Mouse (Mus musculus): ENCODE data around the gene Mei4. TPM values are rescaled to one million over a fixed set of nuclear protein-coding genes. Genes with fewer than 3 reads are reported as not detected.

Gene Mei4
- polyA plus RNA-seq, 1 experiment from 2014 or later: 0.29 TPM

- H3K4me3 ChIP-seq (ENCODE audit: low read depth, low read length): no peak overlapping the region
- H3K9me3 ChIP-seq (ENCODE audit: low read length): no peaks in the 10 kb centered on the region
- no peak overlapping the region for H3K9ac ChIP-seq (replicated peaks)
- H3K4me1 ChIP-seq (ENCODE audit: insufficient read depth): no peaks in the 10 kb centered on the region
- no peaks in the 10 kb centered on the region for H3K27me3 ChIP-seq (ENCODE audit: insufficient read depth, low read length)
- ATAC-seq (no peak), DNase-seq (no peak)
- no peak overlapping the region for H3K27ac ChIP-seq (ENCODE audit: low read depth)
- TF ChIP-seq CTCF (IDR thresholded peaks at IDR 0.05; ENCODE audit: low read depth): no peak
- TF ChIP-seq EP300 (IDR thresholded peaks at IDR 0.05; ENCODE audit: low read depth): no peak
- no peak overlapping the region for H3K4me2 ChIP-seq (ENCODE audit: low read depth, low read length)
- H3K36me3 ChIP-seq (replicated peaks; ENCODE audit: insufficient read depth, low read length): no peaks in the 10 kb centered on the region
- 83% methylated on average over 1 of the region's 1 CpGs for WGBS (ENCODE audit: insufficient replicate concordance)
These were observed 103.3 kb downstream of the Mei4 start for GRCm38 (mm10) chr9:81966765-81967164.

- DNase-seq: no peak
- H3K9me3 ChIP-seq (ENCODE audit: low read length): no peaks in the 10 kb centered on the region
- TF ChIP-seq EP300 (IDR thresholded peaks at IDR 0.05; ENCODE audit: low read depth) (no peak), CTCF (IDR thresholded peaks at IDR 0.05; ENCODE audit: low read depth) (0 out of 2 replicates have a peak, but pooled peaks have one; percentile 3)
These were observed 105.5 kb downstream of the Mei4 start for GRCm38 (mm10) chr9:81968935-81969334.

GRCm38 (mm10) chr9:81982461-81982860, 119.0 kb downstream of the Mei4 start:
- no peaks in the 10 kb centered on the region for H3K4me1 ChIP-seq (ENCODE audit: insufficient read depth)
- TF ChIP-seq EP300 (IDR thresholded peaks at IDR 0.05; ENCODE audit: low read depth) (no peak), CTCF (IDR thresholded peaks at IDR 0.05; ENCODE audit: low read depth) (no peak)
- no peak overlapping the region for H3K4me2 ChIP-seq (ENCODE audit: low read depth, low read length)
- H3K9ac ChIP-seq (replicated peaks): no peak overlapping the region
- H3K9me3 ChIP-seq (ENCODE audit: low read length): no peaks in the 10 kb centered on the region
- ATAC-seq (no peak), DNase-seq (no peak)
- H3K27ac ChIP-seq (ENCODE audit: low read depth): no peak overlapping the region
- no peak overlapping the region for H3K4me3 ChIP-seq (ENCODE audit: low read depth, low read length)
- no peaks in the 10 kb centered on the region for H3K27me3 ChIP-seq (ENCODE audit: insufficient read depth, low read length)
- 72% methylated on average over 3 of the region's 3 CpGs for WGBS (ENCODE audit: insufficient replicate concordance)
- H3K36me3 ChIP-seq (replicated peaks; ENCODE audit: insufficient read depth, low read length): no peaks in the 10 kb centered on the region

More at GRCm38 (mm10) chr9:81968935-81969334, 105.5 kb downstream of the Mei4 start:
- Histone ChIP-seq H3K27me3 (ENCODE audit: insufficient read depth, low read length) (no peaks in the 10 kb centered on the region), H3K27ac (ENCODE audit: low read depth) (no peak overlapping the region), H3K36me3 (replicated peaks; ENCODE audit: insufficient read depth, low read length) (no peaks in the 10 kb centered on the region), H3K9ac (replicated peaks) (no peak overlapping the region), H3K4me1 (ENCODE audit: insufficient read depth) (no peaks in the 10 kb centered on the region), H3K4me2 (ENCODE audit: low read depth, low read length) (no peak overlapping the region), H3K4me3 (ENCODE audit: low read depth, low read length) (no peak overlapping the region)
- WGBS (ENCODE audit: insufficient replicate concordance): 52% methylated on average over 2 of the region's 2 CpGs
- ATAC-seq: no peak

DNA sequence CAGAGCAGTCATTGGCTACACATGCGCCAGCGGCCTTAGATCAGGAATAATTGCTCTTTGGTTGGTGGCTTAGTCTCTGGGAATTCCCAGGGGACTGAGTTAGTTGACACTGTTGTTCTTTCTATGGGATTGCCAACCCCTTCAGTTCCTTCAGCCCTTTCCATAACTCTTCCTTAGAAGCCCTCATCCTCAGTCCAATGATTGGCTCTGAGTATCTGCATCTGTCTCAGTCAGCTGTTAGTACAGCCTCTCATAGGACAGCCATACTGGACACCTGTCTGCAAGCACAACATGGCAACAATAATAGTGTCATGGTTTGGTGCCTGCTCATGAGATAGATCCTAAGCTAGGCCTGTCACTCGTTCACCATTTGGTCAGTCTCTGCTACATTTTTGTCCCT, 149.5 kb downstream of the Mei4 start:
- ATAC-seq: no peak
- Histone ChIP-seq H3K4me3 (ENCODE audit: low read depth, low read length) (no peak overlapping the region), H3K4me2 (ENCODE audit: low read depth, low read length) (no peak overlapping the region), H3K9me3 (ENCODE audit: low read length) (no peaks in the 10 kb centered on the region), H3K27ac (ENCODE audit: low read depth) (no peak overlapping the region), H3K4me1 (ENCODE audit: insufficient read depth) (no peaks in the 10 kb centered on the region), H3K36me3 (replicated peaks; ENCODE audit: insufficient read depth, low read length) (no peaks in the 10 kb centered on the region), H3K9ac (replicated peaks) (no peak overlapping the region), H3K27me3 (ENCODE audit: insufficient read depth, low read length) (no peaks in the 10 kb centered on the region)
- TF ChIP-seq CTCF (IDR thresholded peaks at IDR 0.05; ENCODE audit: low read depth) (no peak), EP300 (IDR thresholded peaks at IDR 0.05; ENCODE audit: low read depth) (no peak)
- 71% methylated on average over 3 of the region's 3 CpGs for WGBS (ENCODE audit: insufficient replicate concordance)
- DNase-seq: no peak

GRCm38 (mm10) chr9:82042515-82043056, 179.1 kb downstream of the Mei4 start:
- no peak overlapping the region for H3K9ac ChIP-seq (replicated peaks)
- 94% methylated on average over 1 of the region's 1 CpGs for WGBS (ENCODE audit: insufficient replicate concordance)
- no peak for DNase-seq
- TF ChIP-seq CTCF (IDR thresholded peaks at IDR 0.05; ENCODE audit: low read depth) (no peak), EP300 (IDR thresholded peaks at IDR 0.05; ENCODE audit: low read depth) (no peak)
- H3K4me1 ChIP-seq (ENCODE audit: insufficient read depth): no peaks in the 10 kb centered on the region
- no peaks in the 10 kb centered on the region for H3K36me3 ChIP-seq (replicated peaks; ENCODE audit: insufficient read depth, low read length)
- H3K27me3 ChIP-seq (ENCODE audit: insufficient read depth, low read length): no peaks in the 10 kb centered on the region
- ATAC-seq: no peak
- no peak overlapping the region for H3K4me2 ChIP-seq (ENCODE audit: low read depth, low read length)
- H3K4me3 ChIP-seq (ENCODE audit: low read depth, low read length): no peak overlapping the region
- no peak overlapping the region for H3K27ac ChIP-seq (ENCODE audit: low read depth)
- H3K9me3 ChIP-seq (ENCODE audit: low read length): no peaks in the 10 kb centered on the region

DNA sequence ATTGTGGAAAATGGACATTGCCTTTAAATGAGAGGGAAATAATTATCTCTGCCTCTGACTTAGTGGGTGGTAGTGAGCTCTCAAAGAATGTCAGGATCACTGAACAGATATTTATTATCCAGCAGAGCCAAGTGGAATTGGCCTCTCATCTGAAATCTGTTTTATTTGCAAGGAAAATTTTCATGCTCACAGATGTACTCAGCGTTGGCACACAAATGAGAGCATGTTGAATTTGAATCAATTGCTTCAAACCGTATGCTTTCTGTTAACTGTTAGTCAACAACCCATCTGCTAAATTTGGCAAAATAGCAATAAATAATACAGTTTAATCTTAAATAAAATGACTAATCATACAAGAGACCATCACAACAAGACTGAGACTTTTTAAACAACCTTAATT, 181.0 kb downstream of the Mei4 start:
- 75% methylated on average over 2 of the region's 2 CpGs for WGBS (ENCODE audit: insufficient replicate concordance)
- DNase-seq: no peak

More for the DNA sequence above, 181.0 kb downstream of the Mei4 start:
- no peak for ATAC-seq
- Histone ChIP-seq H3K36me3 (replicated peaks; ENCODE audit: insufficient read depth, low read length) (no peaks in the 10 kb centered on the region), H3K4me2 (ENCODE audit: low read depth, low read length) (no peak overlapping the region), H3K27me3 (ENCODE audit: insufficient read depth, low read length) (no peaks in the 10 kb centered on the region), H3K4me3 (ENCODE audit: low read depth, low read length) (no peak overlapping the region), H3K9me3 (ENCODE audit: low read length) (no peaks in the 10 kb centered on the region), H3K9ac (replicated peaks) (no peak overlapping the region), H3K27ac (ENCODE audit: low read depth) (no peak overlapping the region), H3K4me1 (ENCODE audit: insufficient read depth) (no peaks in the 10 kb centered on the region)
- TF ChIP-seq EP300 (IDR thresholded peaks at IDR 0.05; ENCODE audit: low read depth) (no peak), CTCF (IDR thresholded peaks at IDR 0.05; ENCODE audit: low read depth) (no peak)

Measured in liver, postnatal 0 days (tissue).